Mouse (Mus musculus) MEL-GATA-1-ER (cell line): Measurements from ENCODE around the gene Tmtc4.

ENCODE experiments used
- DNase-seq: peaks from one replicate; pipeline ENCODE4 v3.0.0-alpha.2; 2012; ENCODE audit warnings: low read depth; ENCODE audit errors: extremely low read depth

Gene Tmtc4

GRCm38 (mm10) chr14:122974854-122975570 lies 8.8 kb downstream of the Tmtc4 start:
- no peak for DNase-seq

GRCm38 (mm10) chr14:122973091-122973490 lies 10.7 kb downstream of the Tmtc4 start:
- DNase-seq: no peak

GRCm38 (mm10) chr14:122968049-122968448 lies 15.8 kb downstream of the Tmtc4 start:
- no peak for DNase-seq

GRCm38 (mm10) chr14:122957941-122958340 lies 25.9 kb downstream of the Tmtc4 start:
- no peak for DNase-seq

- no peak for DNase-seq
These were observed 30.5 kb downstream of the Tmtc4 start for GRCm38 (mm10) chr14:122953331-122953730.

- DNase-seq: no peak
These were observed 31.3 kb downstream of the Tmtc4 start for GRCm38 (mm10) chr14:122952556-122952955.

- DNase-seq: no peak
These were observed 32.0 kb downstream of the Tmtc4 start for GRCm38 (mm10) chr14:122951676-122952445.

GRCm38 (mm10) chr14:122950915-122951314 lies 32.9 kb downstream of the Tmtc4 start:
- no peak for DNase-seq

- DNase-seq: no peak
These were observed 40.4 kb downstream of the Tmtc4 start for GRCm38 (mm10) chr14:122943475-122943853.

GRCm38 (mm10) chr14:122942757-122943474 lies 40.9 kb downstream of the Tmtc4 start:
- no peak for DNase-seq

- DNase-seq: no peak
These were observed 47.4 kb downstream of the Tmtc4 start for GRCm38 (mm10) chr14:122936460-122936859.

- DNase-seq: no peak
These were observed 63.8 kb downstream of the Tmtc4 start for GRCm38 (mm10) chr14:122920011-122920410.

- no peak for DNase-seq
These were observed 66.2 kb downstream of the Tmtc4 start for GRCm38 (mm10) chr14:122917676-122918075.

GRCm38 (mm10) chr14:122913657-122914056 lies 70.2 kb downstream of the Tmtc4 start, which contains the start of gene Ggact:
Gene Ggact (minus strand): TSS chr14:122913757.
- no peak for DNase-seq

GRCm38 (mm10) chr14:122912812-122913498 lies 70.9 kb downstream of the Tmtc4 start:
- peak; percentile 37 for DNase-seq

GRCm38 (mm10) chr14:122912137-122912536 lies 71.7 kb downstream of the Tmtc4 start:
- no peak for DNase-seq

- DNase-seq: no peak
These were observed 72.6 kb downstream of the Tmtc4 start for GRCm38 (mm10) chr14:122911265-122911664.

GRCm38 (mm10) chr14:122909368-122910091 lies 74.3 kb downstream of the Tmtc4 start:
- no peak for DNase-seq

- no peak for DNase-seq
These were observed 75.8 kb downstream of the Tmtc4 start for GRCm38 (mm10) chr14:122908075-122908474.

- DNase-seq: no peak
These were observed 78.8 kb downstream of the Tmtc4 start for GRCm38 (mm10) chr14:122905007-122905406.

GRCm38 (mm10) chr14:122903923-122904351 lies 79.9 kb downstream of the Tmtc4 start:
- DNase-seq: no peak
